Mouse (Mus musculus): Measurements from ENCODE around the gene Galntl5.

DNA sequence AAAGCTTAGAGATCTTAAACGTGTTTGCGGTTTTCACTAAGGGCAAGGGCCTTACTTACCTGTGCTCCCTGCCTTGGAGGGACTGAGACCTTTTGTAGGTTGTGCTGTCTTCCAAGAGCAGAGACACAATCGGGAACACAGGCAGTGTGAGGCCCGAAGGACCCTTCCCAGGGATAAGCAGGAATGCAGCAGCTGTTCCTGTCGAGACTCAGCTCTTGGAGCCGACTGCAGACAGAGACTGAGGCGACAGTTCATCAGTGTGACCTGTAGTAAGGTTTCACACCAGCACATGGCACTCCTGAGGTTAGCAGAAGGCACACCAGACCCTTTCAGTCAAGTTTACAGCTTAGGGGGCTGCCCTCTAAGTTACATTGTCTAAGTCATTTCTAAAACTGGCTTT is 81.0 kb downstream of the Galntl5 start:
- TF ChIP-seq POLR2A (IDR thresholded peaks at IDR 0.05; ENCODE audit: extremely low read depth, insufficient read depth, low read length) (no peak), CTCF (IDR thresholded peaks at IDR 0.05; ENCODE audit: extremely low read depth, insufficient read depth, low read length) (no peak)
